Mouse (Mus musculus): ENCODE measurements around the gene Orc5.

GRCm38 (mm10) chr5:22491088-22491487 lies 59.1 kb downstream of the Orc5 start:
- no peak for TF ChIP-seq EP300 (IDR thresholded peaks at IDR 0.05; ENCODE audit: low read depth)
- no peak for TF ChIP-seq CTCF (IDR thresholded peaks at IDR 0.05; ENCODE audit: low read depth)
